Mouse (Mus musculus): ENCODE data around the gene Mrc2. TPM values are rescaled to one million over a fixed set of nuclear protein-coding genes. Genes with fewer than 3 reads are reported as not detected.

Gene Mrc2
- total RNA-seq, 2 experiments from 2014 or later = 16.5 to 18.6 TPM

GRCm38 (mm10) chr11:105388636-105389035 lies 96.2 kb downstream of the Mrc2 start:
- DNase-seq = no peak

- no peak for DNase-seq
Observed at GRCm38 (mm10) chr11:105390290-105390689, 97.8 kb downstream of the Mrc2 start.

Other genes starting within 250 kb of the Mrc2 start
- gene Efcab3, start 229.1 kb upstream of the Mrc2 start, total RNA-seq (2021) = not detected
- gene Mettl2, start 166.2 kb upstream of the Mrc2 start, total RNA-seq (2021) = 1 to 10 TPM; 6.7 to 6.8 TPM
- not detected for gene Gm10842, start 145.8 kb upstream of the Mrc2 start, total RNA-seq (2021)
- 10 to 100 TPM; 33.8 to 35.8 TPM for gene Tlk2, start 113.8 kb upstream of the Mrc2 start, total RNA-seq (2021)
- gene March10, start 164.1 kb downstream of the Mrc2 start, total RNA-seq (2021) = not detected

Data from gastrocnemius, postnatal 25 days (tissue).